Mouse (Mus musculus) cerebellum, postnatal 14 days (tissue): ENCODE measurements around the gene Sik3.
A peak's percentile ranks its signal among the peaks of the same experiment; 100 is the strongest.
"Not testable (repeated sequence)": the region's sequence is repeated elsewhere in the genome, so short reads cannot be mapped to it uniquely, and the experiment has no call there.

Source experiments
- DNase-seq, 2 experiments: peaks; one replicate each; pipeline ENCODE4 v3.0.0; 2021; ENCODE audit warnings: mixed read lengths in 2 of 2

The Sik3 gene

DNA sequence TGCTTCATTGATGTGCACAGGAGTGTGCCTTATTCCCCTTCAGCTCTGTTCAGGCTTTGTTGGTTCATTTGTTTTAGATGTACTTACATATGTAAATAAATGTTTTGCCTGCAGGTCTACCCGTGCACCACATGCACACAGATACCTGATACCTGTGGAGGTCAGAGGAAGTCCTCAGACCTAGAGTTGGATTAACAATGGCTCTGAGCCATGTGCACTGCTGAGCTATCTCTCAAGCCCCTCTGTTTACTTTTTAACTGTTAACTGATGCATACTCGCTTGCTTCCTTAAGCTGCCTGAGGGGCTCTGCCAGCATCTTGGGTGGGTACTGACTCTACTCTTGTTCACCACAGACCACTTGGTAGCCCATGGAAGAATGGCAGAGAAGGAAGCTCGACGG, 142.4 kb downstream of the Sik3 start:
- DNase-seq: no peak

DNA sequence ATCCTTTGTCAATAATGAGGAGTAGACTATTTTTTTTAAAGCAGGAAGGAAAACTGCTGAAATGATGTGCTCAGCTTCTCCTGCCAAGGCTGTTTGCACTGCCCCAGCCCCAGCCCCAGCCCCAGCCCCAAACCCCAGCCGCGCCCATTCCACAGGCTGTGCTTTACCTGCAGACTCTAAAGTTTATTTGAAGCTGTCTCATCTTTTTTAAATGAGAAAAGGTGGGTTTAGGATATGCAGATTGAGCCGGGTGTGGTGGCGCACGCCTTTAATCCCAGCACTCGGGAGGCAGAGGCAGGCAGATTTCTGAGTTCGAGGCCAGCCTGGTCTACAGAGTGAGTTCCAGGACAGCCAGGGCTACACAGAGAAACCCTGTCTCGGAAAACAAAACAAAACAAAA, 143.2 kb downstream of the Sik3 start:
- not testable (repeated sequence) for DNase-seq

DNA sequence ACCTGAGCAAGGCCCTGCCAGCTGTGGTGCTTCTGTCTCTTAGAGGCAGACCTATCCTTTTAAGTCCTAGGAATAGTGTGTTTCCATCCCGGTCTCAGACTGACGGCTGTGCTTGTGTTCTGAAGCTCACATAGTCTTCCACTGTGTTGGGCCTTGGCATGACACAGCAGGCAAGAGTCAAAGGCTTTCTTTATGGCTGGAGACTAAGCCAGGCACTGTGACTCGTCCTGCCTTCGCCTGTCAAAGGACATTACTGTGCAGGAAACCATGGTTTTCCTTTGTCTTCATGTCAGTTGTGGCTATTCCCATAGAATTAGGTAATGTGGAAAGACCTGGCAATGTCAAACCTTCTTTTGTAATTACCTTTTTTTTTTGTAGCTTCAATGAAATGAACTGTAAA, 144.1 kb downstream of the Sik3 start:
- DNase-seq: no peak

DNA sequence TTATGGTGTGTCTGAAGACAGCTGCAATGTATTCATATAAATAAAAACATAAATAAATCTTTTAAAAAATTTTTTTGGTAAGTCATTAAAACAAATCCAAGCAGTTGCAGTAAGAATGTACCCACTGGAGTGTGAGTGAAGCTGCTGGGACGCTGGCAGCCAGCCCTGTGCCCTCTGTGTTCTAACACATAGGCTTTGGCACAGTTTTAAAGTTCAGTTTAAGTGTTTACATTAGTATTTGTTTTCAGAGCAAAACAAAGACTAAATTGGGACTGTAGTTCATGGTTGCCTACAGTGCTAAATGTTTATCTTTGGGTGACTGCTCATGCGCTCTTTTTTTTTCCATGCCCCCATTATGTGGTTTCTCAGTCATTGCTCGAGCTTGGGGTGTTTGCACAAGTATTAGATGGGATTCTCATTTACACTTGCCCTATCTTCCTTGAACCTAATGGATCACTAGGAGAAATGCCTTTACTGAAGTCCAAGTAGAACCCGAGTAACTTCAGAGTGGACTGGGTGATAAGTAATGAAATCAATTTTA, 145.7 kb downstream of the Sik3 start:
- DNase-seq: no peak

DNA sequence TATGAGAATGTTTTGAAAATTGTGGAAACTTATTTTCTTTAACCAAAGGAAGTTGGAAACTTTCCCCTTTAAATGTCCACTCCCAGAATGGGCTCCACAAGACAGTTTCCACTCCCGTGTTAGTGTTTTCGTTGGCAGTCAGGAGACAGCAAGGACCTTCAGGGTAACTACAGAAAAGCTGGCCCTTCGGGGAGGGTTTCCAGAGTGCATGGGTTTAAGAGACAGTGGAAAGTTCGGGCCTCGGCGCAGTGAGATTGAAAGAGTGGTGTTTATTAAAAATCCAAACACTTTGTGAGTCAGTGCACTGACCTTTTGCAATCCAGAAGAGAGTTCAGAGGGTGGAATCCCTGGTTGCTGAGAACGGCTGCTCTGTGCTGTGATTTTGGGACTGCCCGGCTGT, 150.8 kb downstream of the Sik3 start:
- DNase-seq: no peak

DNA sequence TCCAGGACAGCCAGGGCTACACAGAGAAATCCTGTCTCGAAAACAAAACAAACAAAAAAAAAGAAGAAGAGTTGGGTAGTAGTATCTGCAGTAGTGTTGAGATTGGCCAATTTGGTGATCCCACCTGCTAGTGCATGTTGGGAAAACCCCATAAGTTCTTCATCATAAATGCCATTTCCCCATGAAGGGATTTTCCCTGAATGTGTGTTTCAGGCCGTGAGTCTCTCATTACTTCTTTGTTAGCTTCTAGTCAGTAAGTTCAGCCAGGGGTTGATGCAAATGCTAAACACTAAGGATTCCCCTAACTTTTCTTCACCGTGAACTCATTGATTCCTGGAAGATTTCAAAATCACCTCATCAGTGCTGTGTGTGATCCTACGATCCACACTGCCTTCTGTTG, 156.2 kb downstream of the Sik3 start:
- DNase-seq: no peak

DNA sequence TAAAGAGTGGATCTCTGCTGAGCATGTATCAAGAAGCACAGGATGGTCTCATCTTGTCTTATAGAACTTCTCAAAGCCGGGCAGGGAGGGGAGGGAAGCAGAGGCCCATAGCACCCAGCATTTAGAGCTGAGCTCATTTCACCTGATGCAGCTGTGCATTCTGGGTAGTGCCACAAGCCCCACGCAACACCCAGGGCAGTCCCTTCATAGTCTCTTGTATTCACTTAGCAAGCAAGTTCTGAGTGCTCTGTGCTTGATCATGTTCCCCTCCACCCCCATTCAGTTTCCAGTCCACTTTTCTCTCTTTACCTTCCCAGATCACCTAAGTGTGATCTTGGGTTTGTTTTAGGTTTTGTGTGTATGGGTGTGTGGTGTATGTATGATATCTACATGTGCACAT, 159.6 kb downstream of the Sik3 start:
- no peak for DNase-seq

DNA sequence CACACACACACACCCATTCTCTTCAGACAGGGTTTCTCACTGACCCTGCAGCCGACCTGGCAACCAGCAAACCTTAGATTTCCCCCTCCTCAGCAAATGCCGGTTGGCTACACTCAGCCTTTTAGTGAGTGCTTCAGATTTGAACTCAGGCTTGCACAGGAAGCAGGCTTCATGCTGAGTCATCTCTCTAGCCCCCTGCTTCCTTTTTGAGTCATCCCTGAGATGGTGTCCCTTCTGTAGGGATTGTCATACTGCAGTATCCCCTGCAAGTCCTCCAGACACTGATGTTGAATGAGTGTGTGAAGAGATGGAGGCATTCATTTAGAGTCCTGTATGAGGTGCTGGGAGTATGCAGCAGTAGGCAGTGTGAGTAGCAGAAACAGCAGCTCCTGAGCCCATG, 160.3 kb downstream of the Sik3 start:
- DNase-seq: no peak

DNA sequence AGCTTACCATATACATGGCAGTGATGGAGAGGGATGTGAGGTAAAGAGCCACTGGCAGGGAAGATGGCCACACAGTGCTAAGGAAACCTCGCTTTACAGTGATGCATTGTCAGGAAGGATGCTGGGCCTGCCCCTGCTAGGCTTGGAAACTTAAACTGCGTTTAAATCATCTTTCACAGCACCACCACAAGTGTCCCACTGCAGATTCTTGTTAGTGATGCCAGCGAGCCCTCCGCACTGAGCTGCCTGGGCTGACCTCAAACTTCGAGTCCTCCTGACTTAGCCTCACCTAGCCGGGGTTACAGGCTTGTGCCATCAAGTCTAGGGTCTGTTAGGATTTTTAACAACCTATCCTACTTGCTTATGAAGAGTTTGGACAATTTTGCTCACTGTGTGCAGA, 161.3 kb downstream of the Sik3 start:
- no peak for DNase-seq

DNA sequence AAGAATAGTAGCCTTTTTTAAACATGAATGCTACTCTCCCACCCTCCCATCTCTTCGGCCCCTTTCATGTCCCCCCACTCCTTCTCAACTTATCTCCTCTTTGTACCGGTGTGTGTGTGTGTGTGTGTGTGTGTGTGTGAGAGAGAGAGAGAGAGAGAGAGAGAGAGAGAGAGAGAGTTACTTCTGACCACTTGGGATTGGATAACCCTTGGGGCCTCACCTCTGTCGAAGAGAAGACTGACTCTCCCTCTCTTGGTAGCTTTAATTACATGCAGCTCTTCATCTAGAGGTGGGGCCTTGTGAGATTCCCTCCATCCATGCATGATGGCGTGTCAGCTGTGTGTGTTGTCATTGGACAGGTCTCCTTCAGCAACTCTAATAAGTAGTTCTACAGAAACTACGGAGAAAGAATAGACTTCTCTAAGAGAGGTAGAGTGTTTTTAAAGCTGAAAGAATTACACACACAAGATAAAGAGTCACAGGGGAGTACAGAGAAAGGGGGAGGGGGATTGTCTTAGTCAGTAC, 162.2 kb downstream of the Sik3 start:
- no peak for DNase-seq

DNA sequence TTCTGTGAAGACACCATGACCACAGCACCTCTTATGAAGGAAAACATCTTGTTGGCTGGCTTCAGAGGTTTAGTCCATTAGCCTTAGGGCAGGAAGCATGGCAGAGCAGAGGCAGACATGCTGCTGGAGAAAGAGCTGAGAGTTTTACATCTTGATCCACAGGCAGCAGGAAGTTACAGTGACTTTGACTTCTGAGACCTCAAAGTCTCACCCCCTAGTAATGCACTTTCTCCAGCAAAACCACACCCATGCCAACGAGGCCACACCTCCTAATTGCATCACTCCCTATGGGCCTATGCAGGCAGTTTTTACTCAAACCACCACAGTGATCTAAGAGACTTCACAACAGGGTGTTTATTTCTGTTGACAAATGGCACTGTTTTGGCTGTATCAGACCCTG, 162.7 kb downstream of the Sik3 start:
- DNase-seq: no peak

DNA sequence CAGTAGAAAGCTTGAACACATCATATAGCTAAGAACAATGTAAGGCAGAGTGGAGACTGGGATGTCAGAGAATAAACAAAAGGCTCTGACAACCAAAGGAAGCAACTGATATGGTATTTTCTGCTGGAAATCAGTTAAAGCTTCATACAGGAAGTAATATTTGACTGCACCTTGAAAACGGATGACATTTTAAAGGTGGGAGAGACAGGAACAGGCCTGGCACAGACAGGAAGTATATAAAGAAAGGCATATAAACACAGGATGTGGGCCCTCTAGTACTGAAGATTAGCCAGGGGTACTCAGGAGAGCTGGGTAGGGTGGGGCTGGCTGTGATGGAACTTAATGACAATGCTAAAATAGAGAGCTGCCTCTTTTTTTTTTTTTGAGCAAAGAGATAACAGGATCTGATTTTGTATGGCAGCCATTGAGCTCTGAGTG, 163.3 kb downstream of the Sik3 start:
- DNase-seq: no peak

DNA sequence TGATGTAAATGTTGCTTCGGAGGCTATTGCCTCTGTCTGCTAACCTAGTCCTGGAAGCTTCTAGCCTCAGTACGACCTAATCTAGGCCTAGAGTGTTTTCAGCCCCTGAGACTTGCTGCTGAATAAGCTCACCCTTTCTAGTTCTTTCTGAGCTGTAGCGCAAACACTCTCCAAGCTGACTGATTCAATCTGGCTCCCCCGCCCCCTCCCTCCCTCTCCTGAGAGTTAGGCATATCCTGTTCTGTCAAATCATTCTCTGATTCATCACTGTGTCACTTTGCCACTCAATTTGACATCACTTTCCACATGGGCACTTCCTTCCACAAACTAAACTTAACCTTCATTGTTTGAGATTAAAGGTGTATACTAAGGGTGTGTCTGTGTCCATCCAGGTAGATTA, 164.0 kb downstream of the Sik3 start:
- no peak for DNase-seq

DNA sequence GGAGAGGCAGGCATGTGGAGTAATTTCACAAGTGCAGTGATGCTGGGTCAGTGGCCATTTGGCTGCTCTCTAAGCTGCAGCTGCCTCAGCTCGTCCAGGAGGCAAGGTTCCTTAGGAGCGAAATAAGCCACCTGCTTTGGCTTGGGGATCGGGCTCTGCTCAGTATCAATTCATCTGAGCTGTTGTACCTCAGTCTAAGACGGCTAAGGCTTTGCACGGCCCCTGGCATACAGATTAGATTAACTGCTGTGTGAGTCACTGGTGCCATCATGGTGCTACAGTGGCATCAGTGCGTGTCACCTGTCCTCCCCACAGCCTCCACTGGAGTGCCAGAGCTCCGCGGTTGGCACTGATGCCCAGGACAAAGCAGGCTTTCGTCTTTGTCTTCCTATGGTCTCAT, 166.0 kb downstream of the Sik3 start:
- DNase-seq: peak in 1 of 2 experiments; percentile 34

DNA sequence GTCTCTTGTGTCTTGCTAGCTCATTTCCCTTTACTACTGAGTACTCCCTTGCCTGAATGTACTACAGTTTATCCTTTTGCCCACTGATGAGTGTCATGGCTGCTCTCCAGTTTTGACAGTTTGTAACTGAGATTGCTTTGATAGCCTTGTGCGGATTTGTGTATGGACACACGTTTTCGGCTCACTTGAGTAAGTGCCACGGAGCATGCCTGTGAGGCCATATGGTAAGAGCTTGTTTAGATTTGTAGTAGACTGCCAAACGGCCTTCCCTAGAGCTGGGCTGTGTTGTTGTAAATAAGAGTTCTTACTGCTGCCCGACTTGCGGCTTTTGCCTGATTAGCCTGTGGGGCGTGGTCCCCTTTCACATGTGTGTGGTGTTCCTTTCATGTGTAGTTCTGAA, 168.7 kb downstream of the Sik3 start:
- DNase-seq: peak; percentile 23 to 57

DNA sequence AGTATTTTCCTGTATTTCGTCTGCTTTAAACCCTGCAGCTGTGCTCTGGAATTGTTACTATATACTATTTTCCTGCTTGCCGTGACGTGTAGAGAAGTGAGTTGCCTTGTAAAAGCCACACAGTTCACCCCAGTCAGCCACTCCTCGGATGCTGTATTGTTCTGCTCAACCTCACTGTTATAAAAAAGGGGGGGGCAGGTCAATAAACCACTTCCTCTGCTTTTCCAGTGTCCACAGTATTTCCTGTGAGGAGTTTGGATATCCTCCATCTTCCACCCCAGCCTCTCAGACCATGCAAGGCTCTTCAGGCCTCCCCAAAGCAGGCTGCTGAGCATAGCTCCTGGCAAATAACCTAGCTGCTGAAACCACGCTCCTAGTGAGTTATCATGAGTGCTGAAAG, 171.9 kb downstream of the Sik3 start:
- no peak for DNase-seq

DNA sequence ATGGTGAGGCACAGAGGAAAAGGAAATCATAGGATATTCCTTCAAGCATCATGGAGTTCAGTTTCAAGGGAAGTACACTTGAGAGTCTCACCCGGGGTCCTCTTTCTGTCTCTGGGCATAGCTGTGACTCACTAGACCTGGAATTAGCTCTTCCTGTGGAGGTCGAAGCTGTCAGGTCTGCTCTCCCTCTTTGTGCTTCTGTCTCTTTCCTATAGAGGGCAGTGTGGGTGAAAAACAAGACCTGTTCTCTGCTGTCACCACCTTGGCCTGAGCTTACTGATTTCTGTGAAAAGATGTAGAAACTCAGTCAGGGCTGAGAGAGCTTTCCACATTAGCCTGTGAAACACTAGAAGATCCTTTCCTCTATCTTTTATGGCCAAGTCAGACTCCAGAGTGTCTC, 172.6 kb downstream of the Sik3 start:
- peak; percentile 71 to 75 for DNase-seq

DNA sequence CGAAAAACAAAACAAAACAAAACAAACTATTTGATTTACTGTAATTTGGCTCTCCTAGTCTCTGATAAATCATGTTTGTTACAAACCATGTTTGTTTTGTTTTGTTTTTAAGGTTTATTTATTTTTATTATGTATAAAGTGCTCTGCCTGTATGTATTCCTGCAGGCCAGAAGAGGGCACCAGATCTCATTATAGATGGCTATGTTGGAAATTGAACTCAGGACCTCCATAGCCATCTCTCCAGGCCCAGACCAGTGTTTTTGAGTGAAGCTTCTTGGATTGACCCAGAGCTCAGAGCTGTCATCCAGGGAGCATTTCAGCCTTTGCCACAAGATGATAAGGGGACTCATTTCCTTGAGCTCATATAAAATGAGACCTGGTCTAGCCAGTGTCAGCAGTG, 173.8 kb downstream of the Sik3 start:
- DNase-seq: no peak

DNA sequence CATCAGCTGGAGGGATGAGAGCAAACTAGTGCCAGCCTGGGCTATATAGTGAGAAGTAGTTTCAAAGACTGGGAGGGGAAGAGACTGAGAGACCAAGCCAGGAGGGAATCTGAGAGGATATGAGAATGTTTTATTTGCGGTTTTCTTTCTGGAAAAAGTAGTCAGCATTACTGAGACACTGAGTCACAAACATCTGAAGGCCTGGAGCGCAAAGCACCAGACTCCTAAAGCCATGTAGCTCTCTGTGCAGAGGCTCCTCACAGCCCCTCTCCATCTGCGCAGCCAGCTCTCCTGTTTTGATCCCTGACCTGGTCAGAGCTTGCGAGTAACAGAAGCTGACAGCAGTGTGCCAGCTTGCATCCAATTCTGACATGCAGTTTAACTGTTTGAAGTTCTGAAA, 175.8 kb downstream of the Sik3 start:
- peak in 1 of 2 experiments; percentile 25 for DNase-seq

DNA sequence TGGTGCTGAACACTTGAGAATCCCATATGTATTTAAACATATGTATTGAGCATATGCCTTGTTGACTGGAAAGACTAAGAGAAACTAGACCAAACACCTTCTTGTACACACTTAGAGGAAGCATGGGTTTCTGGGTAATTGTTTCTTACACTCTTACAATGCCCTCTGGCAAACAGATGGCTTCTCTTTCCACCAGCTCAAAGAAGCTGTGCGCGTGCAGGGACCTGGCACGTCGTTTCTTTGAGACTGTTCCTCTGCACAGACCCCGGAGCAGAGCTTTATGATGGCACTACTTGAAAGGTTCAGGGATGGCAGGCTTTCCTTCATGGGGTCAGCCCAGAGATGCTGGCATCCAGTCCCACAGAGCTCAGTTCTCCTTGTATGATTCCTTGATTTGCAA, 176.3 kb downstream of the Sik3 start:
- peak; percentile 44 to 48 for DNase-seq

DNA sequence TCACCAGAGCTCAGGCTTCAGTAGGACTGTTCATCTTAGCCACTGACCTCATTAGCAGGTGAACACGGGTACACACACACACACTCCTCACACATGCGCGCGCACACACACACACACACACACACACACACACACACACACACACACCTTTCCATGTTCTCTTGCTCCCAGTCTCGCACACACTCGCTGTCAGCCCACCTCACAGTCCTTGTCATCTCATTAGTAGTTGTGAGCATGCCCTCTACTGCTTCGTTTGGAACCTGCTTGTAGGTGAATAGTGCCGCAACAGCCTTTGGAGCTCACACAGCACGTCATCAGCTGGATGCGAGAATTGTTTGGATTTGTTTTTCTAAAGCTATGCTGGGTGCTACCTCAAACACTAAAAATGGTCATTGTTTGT, 176.8 kb downstream of the Sik3 start:
- DNase-seq: peak; percentile 45 to 58

DNA sequence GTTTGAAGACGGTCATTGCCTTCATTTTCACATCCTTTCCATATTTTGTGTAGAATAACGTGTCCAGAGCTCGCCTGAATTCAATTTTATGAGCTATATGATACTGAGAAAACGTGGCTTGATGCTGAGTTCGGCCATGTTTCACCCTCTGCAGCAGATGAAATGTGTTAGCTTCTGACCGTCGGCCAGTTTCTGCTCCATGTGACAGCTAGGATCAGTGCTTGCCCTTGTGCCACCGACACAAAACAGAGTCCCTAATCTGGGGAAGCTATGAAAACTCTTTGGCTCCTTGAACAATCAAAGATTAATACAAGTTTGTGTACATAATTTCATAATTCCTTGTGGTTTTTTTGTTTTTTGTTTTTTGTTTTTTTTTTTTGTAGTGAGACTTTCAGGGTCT, 178.6 kb downstream of the Sik3 start:
- no peak for DNase-seq

DNA sequence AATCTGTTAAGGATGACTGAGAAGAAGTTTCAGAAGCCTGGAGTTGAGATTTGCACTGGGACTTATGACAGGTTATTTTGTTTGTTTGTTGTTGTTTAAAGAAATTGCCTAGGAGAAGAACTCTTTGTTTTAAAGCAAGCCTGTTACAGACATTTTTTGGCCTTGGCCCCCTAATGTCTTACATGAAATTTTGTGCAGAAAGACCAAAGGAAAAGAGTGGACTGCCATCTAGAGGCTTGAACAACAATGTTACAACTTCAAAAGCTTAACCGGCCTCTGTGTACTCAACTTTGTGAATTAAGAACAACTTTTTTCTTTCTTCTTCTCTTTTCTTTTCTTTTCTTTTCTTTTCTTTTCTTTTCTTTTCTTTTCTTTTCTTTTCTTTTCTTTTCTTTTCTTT, 179.0 kb downstream of the Sik3 start:
- peak; percentile 47 to 55 for DNase-seq

DNA sequence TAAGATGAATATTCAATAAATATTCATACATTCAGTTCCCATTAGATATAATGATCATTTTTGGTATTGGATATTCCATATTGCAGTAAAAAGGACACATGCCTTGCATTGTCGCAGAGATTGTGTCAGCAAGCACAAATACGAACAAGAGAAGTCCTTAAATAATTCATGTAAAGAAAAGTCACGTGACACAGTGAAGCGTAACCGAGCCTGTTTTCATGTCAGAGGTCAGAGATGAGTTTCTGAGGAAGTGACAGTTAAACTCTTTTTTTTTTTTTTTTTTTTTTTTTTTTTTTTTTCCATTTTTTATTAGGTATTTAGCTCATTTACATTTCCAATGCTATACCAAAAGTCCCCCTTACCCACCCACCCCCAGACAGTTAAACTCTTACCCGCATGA, 180.0 kb downstream of the Sik3 start:
- DNase-seq: no peak

DNA sequence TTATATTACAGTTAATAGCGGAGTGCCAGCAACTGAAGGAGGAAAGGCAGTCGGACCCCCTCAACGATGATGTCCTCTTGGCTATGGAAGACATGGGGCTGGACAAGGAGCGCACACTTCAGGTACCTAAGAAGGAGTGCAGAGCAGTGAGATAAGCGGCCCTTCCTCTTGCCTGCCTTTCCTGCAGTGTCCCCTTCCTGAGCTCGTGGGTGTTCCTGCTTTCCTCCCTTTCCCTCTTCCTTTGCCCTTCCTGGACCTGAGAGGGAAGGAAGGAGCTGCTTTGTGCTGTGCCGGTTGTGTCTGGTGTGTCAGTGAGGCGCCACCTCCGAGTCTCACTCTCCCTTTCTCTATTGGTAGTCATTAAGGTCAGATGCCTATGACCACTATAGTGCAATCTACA, 182.2 kb downstream of the Sik3 start:
- no peak for DNase-seq
